Mouse (Mus musculus) embryonic facial prominence, embryonic 15.5 days (tissue): ENCODE measurements around the gene Lzic. TPM values are rescaled to one million over a fixed set of nuclear protein-coding genes. Genes with fewer than 3 reads are reported as not detected.
A peak's percentile ranks its signal among the peaks of the same experiment; 100 is the strongest.

Experiments
- ATAC-seq: fragments of 200-750 bp; cut with Nextera tagmentation; 2 replicates; pipeline ENCODE4 v1.8.0; 2017; ENCODE audit warnings: low read depth, moderate TSS enrichment; ENCODE audit not compliant: insufficient number of reproducible peaks, low FRiP score, low TSS enrichment
- H3K27ac ChIP-seq: fragments of 300-500 bp; sonication (generic); replicated peaks from 2 replicates; pipeline ENCODE4 v1.5.1; 2015; ENCODE audit warnings: mild to moderate bottlenecking, inconsistent platforms
- H3K27me3 ChIP-seq: fragments of 300-500 bp; sonication (generic); 2 replicates; pipeline ENCODE4 v1.6.1; 2015; ENCODE audit warnings: inconsistent platforms
- H3K36me3 ChIP-seq: fragments of 300-500 bp; sonication (generic); 2 replicates; pipeline ENCODE4 v1.6.1; 2015; ENCODE audit warnings: mild to moderate bottlenecking, inconsistent platforms
- H3K4me1 ChIP-seq: fragments of 300-500 bp; sonication (generic); 2 replicates; pipeline ENCODE4 v1.6.1; 2015; ENCODE audit warnings: inconsistent platforms
- H3K4me2 ChIP-seq: fragments of 300-500 bp; sonication (generic); replicated peaks from 2 replicates; pipeline ENCODE4 v1.6.1; 2015; ENCODE audit warnings: mild to moderate bottlenecking, inconsistent platforms
- H3K4me3 ChIP-seq: fragments of 300-500 bp; sonication (generic); replicated peaks from 2 replicates; pipeline ENCODE4 v1.5.1; 2015; ENCODE audit warnings: mild to moderate bottlenecking, inconsistent platforms
- H3K9ac ChIP-seq: fragments of 300-500 bp; sonication (generic); 2 replicates; pipeline ENCODE4 v1.6.1; 2015; ENCODE audit warnings: inconsistent platforms
- H3K9me3 ChIP-seq: fragments of 300-500 bp; sonication (generic); replicated peaks from 2 replicates; pipeline ENCODE4 v1.6.1; 2016; ENCODE audit warnings: inconsistent platforms
- WGBS: fragments of 180-500 bp; shearing (Covaris S2); methylation state at CpG from one replicate; pipeline ENCODE4 v1.1.7; 2015; 5-methylcytosine and 5-hydroxymethylcytosine counted together
- polyA plus RNA-seq: library from polyadenylated mRNA; unstranded; fragments of >200 nt; fragmentation: Nextera tagmentation; extraction: Ambion mirVana; gene quantifications from 2 replicates; pipeline ENCODE4 v1.2.1, GENCODE M21; 2015

The Lzic gene
- polyA plus RNA-seq, 1 experiment from 2014 or later, result 46.2 TPM

DNA sequence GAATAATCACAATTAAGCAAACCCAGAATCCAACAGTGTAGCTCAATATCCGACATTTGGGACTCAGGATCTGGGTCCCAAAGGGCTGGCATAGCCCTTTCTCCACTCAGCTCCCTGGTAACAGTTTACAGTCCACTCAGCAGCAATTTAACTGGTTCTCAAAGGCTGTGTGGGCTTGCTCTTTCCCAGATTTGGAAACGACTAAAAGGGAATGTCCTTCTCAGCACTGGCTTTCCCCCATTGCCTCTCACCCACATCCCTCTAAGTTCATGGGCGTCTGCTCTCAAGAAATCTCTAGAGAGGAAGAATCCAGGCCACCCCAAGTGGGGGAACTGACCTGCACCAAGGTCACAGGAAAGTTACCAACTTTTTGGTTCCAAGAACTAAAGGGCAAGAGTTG lies 463 bp upstream of the Lzic start:
- Histone ChIP-seq H3K9ac (peak overlapping the region; percentile 63; the same call in 1 of the 2 replicates), H3K27me3 (no peaks in the 10 kb centered on the region), H3K36me3 (peaks cover 26% of the 10 kb centered on the region), H3K4me1 (peaks cover 20% of the 10 kb centered on the region), H3K4me2 (peak overlapping the region; percentile 85), H3K9me3 (no peaks in the 10 kb centered on the region), H3K27ac (peak overlapping the region; percentile 78), H3K4me3 (peak overlapping the region; percentile 69)
- 49% methylated on average over 3 of the region's 3 CpGs for WGBS
- no peak for ATAC-seq

DNA sequence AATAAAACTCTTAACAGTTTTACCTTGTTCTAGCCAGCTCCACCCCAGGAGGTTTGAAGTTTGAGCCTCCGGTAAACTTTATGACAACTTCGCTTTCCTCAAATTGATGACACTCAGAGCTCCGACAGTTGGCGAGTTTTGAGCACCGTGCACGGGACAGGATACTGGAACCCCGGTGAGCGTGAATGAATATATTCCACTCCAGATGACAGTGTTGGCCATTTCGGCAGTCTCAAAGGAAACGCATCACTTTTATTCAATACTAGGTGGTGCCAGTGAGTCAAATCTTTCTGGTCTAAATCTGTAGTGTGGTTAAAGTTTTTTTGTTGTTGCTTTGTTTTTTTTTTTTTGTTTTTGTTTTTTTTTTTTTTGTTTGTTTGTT lies 787 bp downstream of the Lzic start:
- under 1% methylated on average over 10 of the region's 10 CpGs for WGBS
- Histone ChIP-seq H3K4me2 (peak overlapping the region; percentile 85), H3K9ac (peak overlapping the region; percentile 63), H3K4me3 (peak overlapping the region; percentile 69), H3K36me3 (peaks cover 34% of the 10 kb centered on the region), H3K4me1 (peaks cover 20% of the 10 kb centered on the region), H3K27ac (peak overlapping the region; percentile 78; the same call in 1 of the 2 replicates), H3K9me3 (no peaks in the 10 kb centered on the region), H3K27me3 (no peaks in the 10 kb centered on the region)
- no peak for ATAC-seq

DNA sequence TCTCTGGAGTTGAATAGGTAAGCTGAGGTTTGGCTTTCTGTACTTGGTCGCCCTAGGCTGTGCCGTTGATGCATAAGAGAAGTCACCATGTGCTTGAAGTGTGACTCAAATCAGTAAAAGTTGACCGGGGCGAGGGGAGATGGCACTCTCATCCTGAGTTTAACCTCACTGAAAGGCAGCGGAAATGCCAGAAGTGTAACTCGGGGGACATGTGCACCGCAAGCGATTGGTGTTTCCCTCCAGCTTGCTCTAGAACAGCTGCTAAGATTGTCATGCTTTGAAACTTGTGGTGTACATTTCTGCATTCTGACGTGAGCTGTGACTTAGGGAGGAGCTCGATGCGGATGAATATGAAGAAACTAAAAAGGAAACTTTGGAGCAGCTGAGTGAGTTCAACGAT lies 2.7 kb downstream of the Lzic start:
- Histone ChIP-seq H3K27ac (no peak overlapping the region), H3K36me3 (peaks cover 52% of the 10 kb centered on the region), H3K9me3 (no peaks in the 10 kb centered on the region), H3K4me2 (no peak overlapping the region), H3K4me3 (no peak overlapping the region), H3K27me3 (no peaks in the 10 kb centered on the region), H3K4me1 (peaks cover 20% of the 10 kb centered on the region), H3K9ac (no peak overlapping the region)
- 92% methylated on average over 12 of the region's 12 CpGs for WGBS
- ATAC-seq, result no peak

DNA sequence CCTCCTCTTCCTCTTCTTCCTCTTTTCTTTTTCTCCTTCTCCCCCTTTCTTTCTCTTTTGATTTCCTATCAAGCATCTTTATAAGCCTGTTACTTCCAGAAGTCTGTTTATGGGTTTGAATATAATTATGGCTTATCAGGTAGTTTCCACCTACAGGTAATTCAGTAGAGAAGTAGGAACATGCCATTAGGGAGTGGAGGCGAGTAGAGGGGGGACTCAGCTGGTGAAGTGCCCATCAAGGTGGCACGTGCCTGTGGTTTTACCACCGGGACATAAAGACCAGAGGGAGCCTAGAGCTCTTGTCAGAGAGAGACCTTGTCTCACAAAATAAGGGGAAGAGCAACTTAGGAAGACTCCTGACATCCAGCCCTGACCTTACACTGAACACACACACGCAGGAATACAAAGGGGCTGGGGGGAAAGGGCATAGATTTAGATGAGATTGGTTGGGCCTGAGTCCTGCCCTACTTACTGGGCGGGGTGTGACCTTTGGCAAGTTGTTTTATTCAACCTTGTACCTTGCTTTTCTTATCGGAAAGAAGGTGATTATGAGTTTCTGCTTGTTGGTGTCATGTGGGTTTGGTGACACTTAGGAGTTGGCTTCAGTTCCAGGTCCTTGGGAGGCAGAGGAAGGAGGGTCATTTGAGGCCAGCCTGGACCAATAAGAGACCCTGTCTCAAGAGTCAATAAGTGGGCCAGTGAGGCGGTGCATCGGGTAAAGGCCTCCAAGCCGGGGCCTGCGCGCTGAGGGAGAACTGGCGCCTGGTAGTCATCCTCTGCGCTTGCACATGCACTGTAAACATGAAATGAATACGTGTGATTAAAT lies 4.6 kb downstream of the Lzic start:
- ATAC-seq, result no peak
- Histone ChIP-seq H3K4me3 (no peak overlapping the region), H3K27me3 (no peaks in the 10 kb centered on the region), H3K9me3 (no peaks in the 10 kb centered on the region), H3K27ac (no peak overlapping the region), H3K4me1 (peaks cover 13% of the 10 kb centered on the region), H3K4me2 (no peak overlapping the region), H3K36me3 (peaks cover 69% of the 10 kb centered on the region), H3K9ac (no peak overlapping the region)
- WGBS, result 92% methylated on average over 14 of the region's 14 CpGs

DNA sequence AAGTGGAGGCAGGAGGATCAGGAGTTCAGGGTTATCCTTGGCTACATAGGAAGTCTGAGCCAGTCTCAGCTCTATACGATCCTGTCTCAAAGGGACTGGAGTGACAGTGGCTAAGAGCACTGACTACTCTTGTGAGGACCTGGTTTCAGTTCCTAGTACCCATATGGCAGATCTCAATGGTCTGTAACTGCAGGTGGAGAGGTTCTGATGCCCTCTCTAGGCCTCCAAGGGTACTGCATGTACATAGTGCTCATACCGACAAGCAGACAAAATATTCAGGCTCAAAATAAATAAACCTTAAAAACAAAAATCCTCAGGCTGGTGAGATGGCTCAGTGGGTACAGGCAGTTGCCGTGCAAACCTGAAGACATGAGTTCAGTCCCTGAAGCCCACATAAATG lies 6.1 kb downstream of the Lzic start:
- no peak overlapping the region for H3K27ac ChIP-seq
- WGBS, result 97% methylated on average over 3 of the region's 3 CpGs
- no peak overlapping the region for H3K4me2 ChIP-seq
- H3K9ac ChIP-seq, result no peak overlapping the region
- no peak for ATAC-seq
- no peaks in the 10 kb centered on the region for H3K27me3 ChIP-seq
- H3K4me3 ChIP-seq, result no peak overlapping the region
- no peaks in the 10 kb centered on the region for H3K9me3 ChIP-seq
- H3K36me3 ChIP-seq, result peaks cover 82% of the 10 kb centered on the region
- 0 out of 2 replicates have a peak, but pooled peaks cover 8% of the 10 kb centered on the region for H3K4me1 ChIP-seq

DNA sequence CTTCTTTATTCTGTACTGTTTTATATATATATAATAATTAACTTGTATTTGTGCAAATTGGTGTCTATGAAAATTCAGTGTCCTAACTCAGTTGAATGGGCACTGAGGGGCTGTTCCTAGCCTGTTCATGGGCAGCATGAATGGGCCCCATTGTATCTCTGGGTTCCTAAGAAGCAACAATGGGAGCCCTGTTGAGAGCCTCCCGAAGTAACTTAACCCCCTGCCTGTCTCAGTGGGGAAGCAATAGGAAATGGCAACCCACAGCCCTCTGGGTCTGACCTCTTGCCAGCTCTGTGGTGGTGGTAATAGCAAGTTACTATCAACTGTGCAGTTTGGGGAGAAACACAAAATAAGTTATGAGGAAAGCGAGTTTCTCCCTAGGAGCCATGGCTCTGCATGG lies 11.6 kb downstream of the Lzic start:
- Histone ChIP-seq H3K4me2 (no peak overlapping the region), H3K4me1 (no peaks in the 10 kb centered on the region), H3K27me3 (no peaks in the 10 kb centered on the region), H3K27ac (no peak overlapping the region), H3K9ac (no peak overlapping the region), H3K4me3 (no peak overlapping the region), H3K36me3 (peaks cover 76% of the 10 kb centered on the region), H3K9me3 (no peaks in the 10 kb centered on the region)
- ATAC-seq, result peak; percentile 70
- 22% methylated on average over 2 of the region's 2 CpGs for WGBS

DNA sequence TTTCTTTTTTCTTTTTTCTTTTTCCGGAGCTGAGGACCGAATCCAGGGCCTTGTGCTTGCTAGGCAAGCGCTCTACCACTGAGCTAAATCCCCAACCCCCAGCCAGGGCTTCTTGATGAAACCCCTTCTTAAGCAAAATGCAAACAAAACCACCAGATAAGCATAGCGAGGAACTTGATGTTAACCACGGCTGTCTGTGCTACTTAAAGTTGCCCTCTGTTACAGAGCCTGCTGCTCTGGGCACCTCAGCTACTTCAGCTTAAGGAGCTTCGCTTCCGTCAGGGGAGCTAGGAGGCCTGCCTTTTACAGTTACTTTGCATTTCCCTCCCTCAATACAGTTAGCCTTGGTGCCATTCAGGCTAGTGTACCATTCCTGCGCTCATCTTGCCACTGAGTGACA lies 13.9 kb downstream of the Lzic start:
- Histone ChIP-seq H3K27me3 (no peaks in the 10 kb centered on the region), H3K4me1 (no peaks in the 10 kb centered on the region), H3K4me3 (no peak overlapping the region), H3K36me3 (peaks cover 64% of the 10 kb centered on the region), H3K9me3 (no peaks in the 10 kb centered on the region), H3K27ac (no peak overlapping the region), H3K9ac (no peak overlapping the region), H3K4me2 (no peak overlapping the region)
- 82% methylated on average over 8 of the region's 8 CpGs for WGBS
- no peak for ATAC-seq

DNA sequence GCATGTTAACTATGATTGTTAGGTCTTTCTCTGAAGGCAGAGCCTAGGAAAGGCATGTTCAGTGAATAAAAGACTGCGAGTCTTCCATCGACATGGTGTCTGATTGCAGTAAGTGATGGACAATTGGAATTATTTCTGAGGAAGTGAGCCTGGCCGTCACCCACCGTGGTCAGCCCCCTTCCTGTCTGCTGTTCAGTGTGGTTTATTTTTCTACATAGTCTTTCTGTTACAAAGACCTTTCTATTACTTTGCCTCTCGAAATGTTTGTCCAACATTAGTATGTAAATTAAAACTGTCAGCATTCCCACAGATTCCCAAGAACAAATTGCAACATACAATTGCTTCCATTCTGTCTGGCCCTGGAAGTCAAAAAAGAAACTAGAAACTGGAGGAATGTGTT lies 14.8 kb downstream of the Lzic start:
- Histone ChIP-seq H3K9ac (no peak overlapping the region), H3K36me3 (peaks cover 56% of the 10 kb centered on the region), H3K27me3 (no peaks in the 10 kb centered on the region), H3K4me2 (no peak overlapping the region), H3K4me1 (no peaks in the 10 kb centered on the region), H3K27ac (no peak overlapping the region), H3K9me3 (no peaks in the 10 kb centered on the region), H3K4me3 (no peak overlapping the region)
- ATAC-seq, result no peak
- WGBS, result 68% methylated on average over 5 of the region's 5 CpGs

DNA sequence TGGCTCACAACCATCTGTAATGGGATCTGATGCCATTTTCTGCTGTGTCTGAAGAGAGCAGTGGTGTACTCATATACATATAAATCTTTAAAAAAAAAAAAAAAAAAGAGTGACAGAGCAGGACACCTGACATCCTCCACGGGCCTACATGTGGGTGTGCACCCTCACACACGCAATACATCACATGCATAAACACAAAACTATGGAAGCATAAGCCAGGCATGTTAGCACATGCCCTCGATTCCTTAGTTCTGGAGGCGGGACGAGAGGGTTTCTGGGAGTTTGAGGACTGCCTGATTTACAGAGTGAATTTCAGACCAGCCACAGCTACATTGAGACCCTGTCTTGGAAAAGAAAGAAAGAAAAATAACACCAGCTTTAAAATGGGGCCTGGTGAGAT lies 19.3 kb downstream of the Lzic start:
- 63% methylated on average over 5 of the region's 5 CpGs for WGBS
- Histone ChIP-seq H3K4me2 (0 out of 2 replicates have a peak overlapping the region, but pooled peaks have one; percentile 1), H3K9ac (no peak overlapping the region), H3K27ac (peak overlapping the region; percentile 65; the same call in 1 of the 2 replicates), H3K27me3 (no peaks in the 10 kb centered on the region), H3K4me1 (no peaks in the 10 kb centered on the region), H3K36me3 (peaks cover 24% of the 10 kb centered on the region; the same call in 1 of the 2 replicates), H3K9me3 (no peaks in the 10 kb centered on the region), H3K4me3 (no peak overlapping the region)
- no peak for ATAC-seq

DNA sequence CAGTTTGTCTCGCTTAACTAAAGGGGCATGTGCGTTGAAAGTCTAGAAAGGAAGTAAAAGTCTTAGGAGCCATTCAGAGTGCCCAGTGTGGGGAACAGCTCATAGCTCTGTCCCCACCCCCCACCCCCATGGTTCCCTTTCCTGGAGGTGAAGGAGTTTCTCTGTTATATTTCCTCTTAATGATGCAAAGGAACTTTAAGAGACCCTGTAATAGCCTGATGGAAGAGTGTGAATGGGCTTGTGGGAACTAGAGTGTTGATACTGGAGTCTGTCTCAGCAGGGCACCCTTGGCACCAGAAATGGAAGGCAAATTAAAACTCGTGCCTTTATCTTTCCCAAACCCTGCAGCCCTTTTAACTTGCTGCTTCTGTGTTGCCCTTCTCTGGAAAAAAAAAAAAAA lies 19.8 kb downstream of the Lzic start:
- no peak for ATAC-seq

DNA sequence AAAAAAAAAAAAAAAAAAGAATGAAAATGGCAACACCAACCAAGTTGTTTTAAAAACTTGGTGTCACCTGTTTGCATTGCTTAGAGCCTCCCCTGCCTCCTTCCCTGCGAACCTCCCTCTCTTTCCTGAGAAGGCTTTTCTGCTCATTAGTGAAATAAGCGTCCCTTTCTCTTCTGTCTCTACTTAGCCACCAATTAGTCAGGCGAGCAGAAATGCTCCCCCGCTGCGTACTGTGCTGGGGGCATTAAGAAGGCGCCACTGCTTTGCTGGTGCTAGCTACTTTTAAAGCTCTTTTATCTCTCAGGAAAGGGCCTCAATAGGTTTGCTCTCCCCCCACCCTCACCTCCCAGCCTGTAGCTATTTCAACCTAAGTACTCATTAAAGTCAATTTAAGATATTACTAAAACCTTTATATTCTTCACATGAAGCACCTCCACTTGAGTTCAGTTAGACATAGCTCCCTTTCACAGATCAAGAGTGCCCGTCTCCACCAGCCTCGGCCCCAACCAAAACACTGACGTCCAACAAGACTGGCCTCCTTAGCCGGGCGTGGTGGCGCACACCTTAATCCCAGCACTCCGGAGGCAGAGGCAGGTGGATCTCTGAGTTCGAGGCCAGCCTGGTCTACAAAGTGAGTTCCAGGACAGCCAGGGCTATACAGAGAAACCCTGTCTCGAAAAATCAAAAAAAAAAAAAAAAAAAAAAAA lies 20.4 kb downstream of the Lzic start:
- ATAC-seq, result no peak
- Histone ChIP-seq H3K4me2 (no peak overlapping the region), H3K4me1 (no peaks in the 10 kb centered on the region), H3K27ac (no peak overlapping the region), H3K9ac (no peak overlapping the region), H3K4me3 (no peak overlapping the region), H3K27me3 (no peaks in the 10 kb centered on the region), H3K36me3 (peaks cover 13% of the 10 kb centered on the region; the same call in 1 of the 2 replicates), H3K9me3 (no peaks in the 10 kb centered on the region)
- 49% methylated on average over 14 of the region's 15 CpGs for WGBS

More for the DNA sequence above, 19.8 kb downstream of the Lzic start:
- 17% methylated on average over 3 of the region's 3 CpGs for WGBS
- H3K4me1 ChIP-seq, result no peaks in the 10 kb centered on the region
- no peaks in the 10 kb centered on the region for H3K9me3 ChIP-seq
- no peak overlapping the region for H3K4me3 ChIP-seq
- H3K4me2 ChIP-seq, result 0 out of 2 replicates have a peak overlapping the region, but pooled peaks have one; percentile 1
- no peaks in the 10 kb centered on the region for H3K27me3 ChIP-seq
- H3K36me3 ChIP-seq, result peaks cover 19% of the 10 kb centered on the region; the same call in 1 of the 2 replicates
- H3K27ac ChIP-seq, result peak overlapping the region; percentile 65; the same call in 1 of the 2 replicates
- no peak overlapping the region for H3K9ac ChIP-seq
